Comparison of ENCODE assay signal across 13 mouse cellular contexts in genomic region chr16:49773068-49773467, GRCm38 (mm10).
"Had no signal": no experiment of that assay in that cellular context is flagged by ENCODE, and none has a peak within 500 bp of the region (broad histone marks: within the 10 kb centered on the region; RNA-seq: fewer than 3 reads in every experiment).

No protein-coding gene starts in this region.

- ATAC-seq: intestine, postnatal 0 days had no signal

- H3K27me3 ChIP-seq: limb, embryonic 15.5 days; neural tube, embryonic 12.5 days had no signal

- H3K4me1 ChIP-seq: limb, embryonic 15.5 days; neural tube, embryonic 12.5 days had no signal

- DNase-seq: kidney, adult 8-10 months; kidney, postnatal 25 days; lung, embryonic 14.5 days; lung, postnatal 10 days; lung, postnatal 4 days; midbrain, embryonic 14.5 days; retina, postnatal 1 day; thymus, postnatal 4 days had no signal

- H3K9ac ChIP-seq: limb, embryonic 15.5 days; lung, embryonic 14.5 days; neural tube, embryonic 12.5 days had no signal

- H3K4me2 ChIP-seq: limb, embryonic 15.5 days; lung, embryonic 14.5 days; neural tube, embryonic 12.5 days had no signal

- H3K4me3 ChIP-seq: limb, embryonic 15.5 days; midbrain, embryonic 10.5 days; neural tube, embryonic 12.5 days had no signal

- H3K27ac ChIP-seq: limb, embryonic 15.5 days; midbrain, embryonic 10.5 days; neural tube, embryonic 12.5 days; stomach, postnatal 0 days had no signal

- H3K36me3 ChIP-seq: limb, embryonic 15.5 days; midbrain, embryonic 10.5 days; neural tube, embryonic 12.5 days had no signal

- H3K9me3 ChIP-seq: limb, embryonic 15.5 days; midbrain, embryonic 10.5 days; neural tube, embryonic 12.5 days had no signal
